Mouse (Mus musculus): ENCODE data around the gene Srl. TPM values are rescaled to one million over a fixed set of nuclear protein-coding genes. Genes with fewer than 3 reads are reported as not detected.
A peak's percentile ranks its signal among the peaks of the same experiment; 100 is the strongest.

The Srl gene
- total and polyA plus RNA-seq, 2 experiments from 2014 or later, result 419 to 910 TPM

DNA sequence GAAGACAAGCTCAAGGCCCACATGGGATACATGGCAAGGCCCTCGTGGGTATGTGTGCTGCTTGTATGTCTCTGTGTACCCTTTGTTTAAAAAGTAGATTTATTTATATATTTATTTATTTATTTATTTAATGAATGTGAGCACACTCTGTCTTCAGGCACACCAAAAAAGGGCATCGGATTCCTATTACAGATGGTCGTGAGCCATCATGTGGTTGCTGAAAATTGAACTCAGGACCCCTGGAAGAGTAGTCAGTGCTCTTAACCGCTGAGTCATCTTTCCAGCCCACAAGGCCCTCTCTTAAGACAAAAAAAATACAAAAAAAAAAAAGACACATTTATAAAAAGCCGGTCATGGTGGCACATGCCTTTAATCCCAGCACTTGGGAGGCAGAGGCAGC is 6.0 kb upstream of the Srl start:
- H3K27me3 ChIP-seq (ENCODE audit: control insufficient read depth, insufficient read depth, low read length), result no peaks in the 10 kb centered on the region
- 91% methylated on average over 5 of the region's 5 CpGs for WGBS
- ATAC-seq (ENCODE audit: insufficient read depth, low read depth) (no peak), DNase-seq (ENCODE audit: low spot score) (no peak)
- no peak overlapping the region for H3K4me3 ChIP-seq (ENCODE audit: low read depth, low read length)
- no peak for TF ChIP-seq CTCF (IDR thresholded peaks at IDR 0.05; ENCODE audit: low read depth)
- TF ChIP-seq EP300 (IDR thresholded peaks at IDR 0.05; ENCODE audit: low read depth), result no peak
- peaks cover 31% of the 10 kb centered on the region for H3K36me3 ChIP-seq (replicated peaks; ENCODE audit: control insufficient read depth, insufficient read depth, low read length)
- H3K4me2 ChIP-seq (ENCODE audit: low read depth, low read length), result no peak overlapping the region
- no peaks in the 10 kb centered on the region for H3K9me3 ChIP-seq (replicated peaks; ENCODE audit: control insufficient read depth, low read length)
- H3K9ac ChIP-seq (replicated peaks; ENCODE audit: low read depth, low read length), result no peak overlapping the region
- no peak overlapping the region for H3K27ac ChIP-seq (ENCODE audit: low read depth)
- H3K4me1 ChIP-seq (ENCODE audit: control insufficient read depth, insufficient read depth), result 0 out of 2 replicates have a peak, but pooled peaks cover 1% of the 10 kb centered on the region

DNA sequence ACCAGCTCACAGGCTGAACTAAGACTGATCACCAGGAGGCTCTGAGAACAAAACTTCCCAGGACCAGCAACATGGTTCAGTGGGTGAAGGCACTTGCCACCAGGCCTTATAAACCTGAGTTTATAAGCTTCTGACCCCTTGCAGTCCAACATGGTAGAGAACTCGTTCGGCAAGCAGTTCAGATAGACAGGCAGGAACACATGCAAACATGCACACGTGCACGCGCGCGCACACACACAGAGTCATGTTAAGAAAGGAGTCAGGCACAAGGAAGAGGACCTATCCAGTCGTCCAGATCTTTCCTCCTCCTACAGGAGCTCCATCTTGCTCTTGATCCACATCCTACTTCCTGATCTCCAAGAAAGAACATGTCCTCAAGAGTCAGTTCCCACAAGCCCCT is 5.2 kb upstream of the Srl start:
- H3K9ac ChIP-seq (replicated peaks; ENCODE audit: low read depth, low read length), result no peak overlapping the region
- H3K4me1 ChIP-seq (ENCODE audit: control insufficient read depth, insufficient read depth), result peaks cover 4% of the 10 kb centered on the region; the same call in 1 of the 2 replicates
- no peak overlapping the region for H3K4me2 ChIP-seq (ENCODE audit: low read depth, low read length)
- H3K36me3 ChIP-seq (replicated peaks; ENCODE audit: control insufficient read depth, insufficient read depth, low read length), result peaks cover 31% of the 10 kb centered on the region
- WGBS, result 93% methylated on average over 8 of the region's 8 CpGs
- no peaks in the 10 kb centered on the region for H3K9me3 ChIP-seq (replicated peaks; ENCODE audit: control insufficient read depth, low read length)
- H3K4me3 ChIP-seq (ENCODE audit: low read depth, low read length), result no peak overlapping the region
- no peak overlapping the region for H3K27ac ChIP-seq (ENCODE audit: low read depth)
- H3K27me3 ChIP-seq (ENCODE audit: control insufficient read depth, insufficient read depth, low read length), result no peaks in the 10 kb centered on the region
- ATAC-seq (ENCODE audit: insufficient read depth, low read depth) (no peak), DNase-seq (ENCODE audit: low spot score) (no peak)
- no peak for TF ChIP-seq EP300 (IDR thresholded peaks at IDR 0.05; ENCODE audit: low read depth)
- TF ChIP-seq CTCF (IDR thresholded peaks at IDR 0.05; ENCODE audit: low read depth), result no peak

DNA sequence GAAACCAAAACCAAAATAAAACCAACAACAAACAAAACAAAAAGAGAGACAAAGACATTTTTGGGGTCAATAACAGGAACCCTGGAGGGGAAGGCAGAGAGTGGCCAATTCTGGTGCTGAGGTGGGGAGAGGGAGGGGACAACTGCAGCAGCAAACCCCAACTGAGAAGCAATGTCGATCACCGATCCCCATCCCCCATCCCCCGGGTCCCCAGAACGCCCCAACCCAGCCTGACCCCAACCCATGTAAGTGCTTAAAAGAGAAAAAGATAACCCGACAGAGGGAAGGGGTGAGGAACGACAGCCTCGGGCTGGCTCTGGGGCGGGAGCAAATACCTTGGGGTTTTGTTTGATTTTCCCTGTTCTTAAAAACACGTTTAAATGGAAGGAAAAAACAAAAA is 3.2 kb upstream of the Srl start:
- H3K36me3 ChIP-seq (replicated peaks; ENCODE audit: control insufficient read depth, insufficient read depth, low read length), result peaks cover 31% of the 10 kb centered on the region
- H3K4me1 ChIP-seq (ENCODE audit: control insufficient read depth, insufficient read depth), result peaks cover 4% of the 10 kb centered on the region; the same call in 1 of the 2 replicates
- DNase-seq (ENCODE audit: low spot score), result no peak
- H3K9ac ChIP-seq (replicated peaks; ENCODE audit: low read depth, low read length), result no peak overlapping the region
- H3K27me3 ChIP-seq (ENCODE audit: control insufficient read depth, insufficient read depth, low read length), result no peaks in the 10 kb centered on the region
- no peak overlapping the region for H3K4me3 ChIP-seq (ENCODE audit: low read depth, low read length)
- TF ChIP-seq EP300 (IDR thresholded peaks at IDR 0.05; ENCODE audit: low read depth), result no peak
- TF ChIP-seq CTCF (IDR thresholded peaks at IDR 0.05; ENCODE audit: low read depth), result no peak
- H3K9me3 ChIP-seq (replicated peaks; ENCODE audit: control insufficient read depth, low read length), result no peaks in the 10 kb centered on the region
- WGBS, result 68% methylated on average over 9 of the region's 9 CpGs
- H3K27ac ChIP-seq (ENCODE audit: low read depth), result no peak overlapping the region
- no peak overlapping the region for H3K4me2 ChIP-seq (ENCODE audit: low read depth, low read length)
- ATAC-seq (ENCODE audit: insufficient read depth, low read depth), result no peak

DNA sequence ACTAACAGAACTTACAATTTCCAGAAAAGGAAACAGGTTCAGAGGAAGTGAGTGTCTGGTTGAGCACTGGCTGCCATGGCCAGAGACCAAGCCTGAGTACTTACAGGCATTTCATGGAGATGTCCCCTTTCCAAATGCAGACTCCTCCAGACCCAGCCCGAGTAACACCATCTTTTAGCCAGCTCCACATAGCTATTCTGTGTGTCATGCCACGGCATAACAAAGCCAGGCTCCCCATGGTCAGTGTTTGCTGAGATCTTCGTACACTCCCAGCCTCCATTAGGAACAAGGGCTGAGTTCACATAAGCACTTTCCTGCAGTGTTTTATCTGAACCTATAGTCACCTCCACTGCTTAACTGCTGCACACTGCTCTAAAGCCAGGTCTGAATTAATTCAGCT is 1.6 kb upstream of the Srl start:
- no peak overlapping the region for H3K9ac ChIP-seq (replicated peaks; ENCODE audit: low read depth, low read length)
- TF ChIP-seq CTCF (IDR thresholded peaks at IDR 0.05; ENCODE audit: low read depth), result no peak
- TF ChIP-seq EP300 (IDR thresholded peaks at IDR 0.05; ENCODE audit: low read depth), result no peak
- peaks cover 4% of the 10 kb centered on the region; the same call in 1 of the 2 replicates for H3K4me1 ChIP-seq (ENCODE audit: control insufficient read depth, insufficient read depth)
- H3K4me2 ChIP-seq (ENCODE audit: low read depth, low read length), result no peak overlapping the region
- no peaks in the 10 kb centered on the region for H3K9me3 ChIP-seq (replicated peaks; ENCODE audit: control insufficient read depth, low read length)
- H3K36me3 ChIP-seq (replicated peaks; ENCODE audit: control insufficient read depth, insufficient read depth, low read length), result peaks cover 24% of the 10 kb centered on the region; the same call in 1 of the 2 replicates
- H3K4me3 ChIP-seq (ENCODE audit: low read depth, low read length), result no peak overlapping the region
- DNase-seq (ENCODE audit: low spot score), result no peak
- no peak overlapping the region for H3K27ac ChIP-seq (ENCODE audit: low read depth)
- no peak for ATAC-seq (ENCODE audit: insufficient read depth, low read depth)
- H3K27me3 ChIP-seq (ENCODE audit: control insufficient read depth, insufficient read depth, low read length), result no peaks in the 10 kb centered on the region
- WGBS, result 56% methylated on average over 3 of the region's 3 CpGs

DNA sequence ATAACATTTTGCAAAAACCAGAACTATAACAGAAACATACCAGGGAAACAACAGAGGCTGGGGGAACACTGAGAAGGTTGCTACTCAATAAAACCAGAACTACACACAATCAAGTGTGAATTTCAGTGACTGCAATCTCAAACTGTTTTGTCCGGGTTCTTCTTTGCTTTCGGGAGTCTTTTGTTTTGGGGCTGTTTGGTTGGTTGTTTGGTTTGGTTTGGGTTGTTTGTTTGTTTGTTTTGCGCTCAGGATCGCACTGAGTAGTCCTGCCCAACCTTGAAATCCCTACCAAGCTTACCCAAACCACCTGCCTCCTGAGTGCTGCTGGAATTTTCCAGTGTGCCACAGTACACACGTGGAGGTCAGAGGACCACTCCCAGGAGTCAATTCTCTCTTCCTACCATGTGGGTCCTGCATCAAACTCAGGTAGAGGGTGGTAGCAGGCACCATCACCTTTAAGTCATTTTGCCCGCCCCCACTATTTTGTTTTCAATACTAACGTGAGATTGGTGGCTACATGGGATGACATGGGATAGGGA is 689 bp upstream of the Srl start:
- DNase-seq (ENCODE audit: low spot score) (no peak), ATAC-seq (ENCODE audit: insufficient read depth, low read depth) (no peak)
- Histone ChIP-seq H3K27ac (ENCODE audit: low read depth) (0 out of 2 replicates have a peak overlapping the region, but pooled peaks have one; percentile 35), H3K36me3 (replicated peaks; ENCODE audit: control insufficient read depth, insufficient read depth, low read length) (peaks cover 22% of the 10 kb centered on the region; the same call in 1 of the 2 replicates), H3K4me3 (ENCODE audit: low read depth, low read length) (peak overlapping the region; percentile 53), H3K4me2 (ENCODE audit: low read depth, low read length) (peak overlapping the region; percentile 61), H3K4me1 (ENCODE audit: control insufficient read depth, insufficient read depth) (peaks cover 12% of the 10 kb centered on the region; the same call in 1 of the 2 replicates), H3K9ac (replicated peaks; ENCODE audit: low read depth, low read length) (no peak overlapping the region), H3K27me3 (ENCODE audit: control insufficient read depth, insufficient read depth, low read length) (no peaks in the 10 kb centered on the region), H3K9me3 (replicated peaks; ENCODE audit: control insufficient read depth, low read length) (no peaks in the 10 kb centered on the region)
- 39% methylated on average over 7 of the region's 7 CpGs for WGBS
- no peak for TF ChIP-seq CTCF (IDR thresholded peaks at IDR 0.05; ENCODE audit: low read depth)
- no peak for TF ChIP-seq EP300 (IDR thresholded peaks at IDR 0.05; ENCODE audit: low read depth)

DNA sequence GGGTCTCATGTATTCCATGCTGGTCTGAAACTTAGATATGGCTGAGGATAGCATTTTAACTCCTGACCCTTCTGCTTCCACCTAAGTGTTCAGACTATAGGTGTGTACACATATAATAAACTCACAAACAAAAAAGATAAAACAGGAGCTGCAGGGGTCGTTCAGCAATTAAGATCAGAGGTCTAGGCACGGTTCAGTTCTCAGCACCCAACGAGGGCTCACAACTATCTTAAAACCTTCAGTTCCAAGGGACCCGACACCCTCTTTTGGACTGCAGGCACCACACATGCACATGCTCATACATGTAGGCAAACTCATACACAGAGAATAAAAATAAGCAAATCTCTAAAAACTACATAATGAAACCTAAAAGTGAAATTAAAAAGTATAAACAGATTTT is 583 bp downstream of the Srl start:
- Histone ChIP-seq H3K27me3 (ENCODE audit: control insufficient read depth, insufficient read depth, low read length) (no peaks in the 10 kb centered on the region), H3K36me3 (replicated peaks; ENCODE audit: control insufficient read depth, insufficient read depth, low read length) (0 out of 2 replicates have a peak, but pooled peaks cover 13% of the 10 kb centered on the region), H3K9me3 (replicated peaks; ENCODE audit: control insufficient read depth, low read length) (no peaks in the 10 kb centered on the region), H3K4me1 (ENCODE audit: control insufficient read depth, insufficient read depth) (peaks cover 13% of the 10 kb centered on the region; the same call in 1 of the 2 replicates), H3K4me2 (ENCODE audit: low read depth, low read length) (peak overlapping the region; percentile 61), H3K27ac (ENCODE audit: low read depth) (no peak overlapping the region), H3K9ac (replicated peaks; ENCODE audit: low read depth, low read length) (no peak overlapping the region), H3K4me3 (ENCODE audit: low read depth, low read length) (peak overlapping the region; percentile 53)
- DNase-seq (ENCODE audit: low spot score) (no peak), ATAC-seq (ENCODE audit: insufficient read depth, low read depth) (no peak)
- 67% methylated on average over 4 of the region's 4 CpGs for WGBS
- TF ChIP-seq CTCF (IDR thresholded peaks at IDR 0.05; ENCODE audit: low read depth) (no peak), EP300 (IDR thresholded peaks at IDR 0.05; ENCODE audit: low read depth) (no peak)

All from heart, postnatal 0 days (tissue).